Mouse (Mus musculus) adrenal gland, adult (tissue): ENCODE data around the gene Prtn3.

Source experiments
- DNase-seq, 2 experiments: peaks; one replicate each; pipeline ENCODE4 v3.0.0; 2022 to 2023; ENCODE audit warnings: low spot score in 1 of 2; ENCODE audit not compliant: inconsistent age in 2 of 2

Prtn3 gene

GRCm38 (mm10) chr10:79874290-79874862, at the start of gene Prtn3, which contains the start of gene Plppr3:
Prtn3 (plus strand) TSS chr10:79874476.
Plppr3 (minus strand) TSS chr10:79874634.
- DNase-seq: peak in 1 of 2 experiments; percentile 68

GRCm38 (mm10) chr10:79831583-79831982, 42.7 kb upstream of the Prtn3 start:
- no peak for DNase-seq

GRCm38 (mm10) chr10:79832026-79832785, 42.1 kb upstream of the Prtn3 start:
- no peak for DNase-seq

GRCm38 (mm10) chr10:79832786-79833181, 41.5 kb upstream of the Prtn3 start:
- no peak for DNase-seq

GRCm38 (mm10) chr10:79834769-79835398, 39.4 kb upstream of the Prtn3 start:
- DNase-seq: peak; percentile 72 to 91

- DNase-seq: no peak
Measured at GRCm38 (mm10) chr10:79836918-79837317, 37.4 kb upstream of the Prtn3 start.

GRCm38 (mm10) chr10:79838151-79838550, 36.1 kb upstream of the Prtn3 start:
- no peak for DNase-seq

GRCm38 (mm10) chr10:79840091-79840490, 34.2 kb upstream of the Prtn3 start:
- peak in 1 of 2 experiments; percentile 45 for DNase-seq

GRCm38 (mm10) chr10:79840644-79841551, 33.4 kb upstream of the Prtn3 start:
- DNase-seq: peak; percentile 69 to 85

- no peak for DNase-seq
Measured at GRCm38 (mm10) chr10:79842322-79842721, 32.0 kb upstream of the Prtn3 start.

GRCm38 (mm10) chr10:79843476-79843875, 30.8 kb upstream of the Prtn3 start:
- peak in 1 of 2 experiments; percentile 76 for DNase-seq

GRCm38 (mm10) chr10:79846553-79846952, 27.7 kb upstream of the Prtn3 start:
- DNase-seq: no peak

GRCm38 (mm10) chr10:79849941-79850628, 24.2 kb upstream of the Prtn3 start:
- no peak for DNase-seq

- DNase-seq: no peak
Measured at GRCm38 (mm10) chr10:79851653-79852052, 22.6 kb upstream of the Prtn3 start.

GRCm38 (mm10) chr10:79852107-79852789, 22.0 kb upstream of the Prtn3 start:
- DNase-seq: peak; percentile 62 to 75

GRCm38 (mm10) chr10:79852827-79853226, 21.4 kb upstream of the Prtn3 start:
- no peak for DNase-seq

GRCm38 (mm10) chr10:79853392-79853791, 20.9 kb upstream of the Prtn3 start:
- DNase-seq: peak; percentile 95 to 98

- peak; percentile 99 for DNase-seq
Measured at GRCm38 (mm10) chr10:79853860-79854795, 20.1 kb upstream of the Prtn3 start, which contains the start of gene Ptbp1. Ptbp1 (plus strand) TSS chr10:79854427.
